Mouse (Mus musculus) thymus, adult 2 months (tissue): ENCODE results near the gene Pip5k1b. TPM values are rescaled to one million over a fixed set of nuclear protein-coding genes. Genes with fewer than 3 reads are reported as not detected.

ENCODE experiments used
- DNase-seq: peaks from one replicate; pipeline ENCODE4 v3.0.0; 2021
- H3K27ac ChIP-seq: fragments of 200-500 bp; 2 replicates; pipeline ENCODE4 v1.5.1; 2012; ENCODE audit warnings: low read length, control low read depth; ENCODE audit not compliant: control insufficient read depth, insufficient read depth
- H3K27me3 ChIP-seq: fragments of 200-500 bp; 2 replicates; pipeline ENCODE4 v1.6.1; 2012; ENCODE audit warnings: mild to moderate bottlenecking, low read length, moderate library complexity, mixed read lengths; ENCODE audit not compliant: control insufficient read depth, insufficient read depth
- H3K36me3 ChIP-seq: fragments of 200-500 bp; 2 replicates; pipeline ENCODE4 v1.6.1; 2012; ENCODE audit warnings: mild to moderate bottlenecking, low read length, moderate library complexity; ENCODE audit not compliant: control insufficient read depth, insufficient read depth
- H3K4me1 ChIP-seq: fragments of 200-500 bp; replicated peaks from 2 replicates; pipeline ENCODE4 v1.6.1; 2012; ENCODE audit warnings: low read length; ENCODE audit not compliant: control insufficient read depth, insufficient read depth
- H3K4me3 ChIP-seq: fragments of 200-500 bp; 2 replicates; pipeline ENCODE4 v1.5.1; 2012; ENCODE audit warnings: mild to moderate bottlenecking, low read length, control low read depth, moderate library complexity; ENCODE audit not compliant: control insufficient read depth, insufficient read depth
- CTCF ChIP-seq: fragments of 200-500 bp; IDR thresholded peaks from 2 replicates; pipeline ENCODE4 v1.5.1; 2012; ENCODE audit warnings: mild to moderate bottlenecking, control low read depth, low read length, moderate library complexity, borderline replicate concordance; ENCODE audit not compliant: control insufficient read depth, poor library complexity, insufficient read depth; ENCODE audit errors: extremely low read depth
- POLR2A ChIP-seq: fragments of 200-500 bp; IDR thresholded peaks from 2 replicates; pipeline ENCODE4 v1.6.1; 2012; ENCODE audit warnings: mild to moderate bottlenecking, low read length, control low read depth, moderate library complexity; ENCODE audit not compliant: control insufficient read depth, poor library complexity, insufficient read depth; ENCODE audit errors: extremely low read depth
- WGBS: fragments of 180-500 bp; shearing (Covaris S2); methylation state at CpG from one replicate; pipeline ENCODE4 v1.1.7; 2018; 5-methylcytosine and 5-hydroxymethylcytosine counted together
- polyA plus RNA-seq: library from polyadenylated mRNA; depleted of rRNA; stranded (reverse); fragments of >200 nt; gene quantifications from 2 replicates; pipeline ENCODE4 v1.2.3, GENCODE M21; 2012

Gene Pip5k1b
- polyA plus RNA-seq, 1 experiment = 5.0 TPM

- Histone ChIP-seq H3K4me3 (no peak overlapping the region), H3K4me1 (no peaks in the 10 kb centered on the region), H3K27ac (no peak overlapping the region), H3K36me3 (no peaks in the 10 kb centered on the region), H3K27me3 (no peaks in the 10 kb centered on the region)
- 96% methylated on average over 3 of the region's 3 CpGs for WGBS
- TF ChIP-seq CTCF = no peak
- TF ChIP-seq POLR2A = no peak
- DNase-seq = no peak
Measured at GRCm38 (mm10) chr19:24463011-24463410, 92.7 kb downstream of the Pip5k1b start.

- TF ChIP-seq CTCF = no peak
- no peak for TF ChIP-seq POLR2A
- Histone ChIP-seq H3K27ac (no peak overlapping the region), H3K27me3 (no peaks in the 10 kb centered on the region), H3K4me3 (no peak overlapping the region), H3K36me3 (no peaks in the 10 kb centered on the region), H3K4me1 (no peaks in the 10 kb centered on the region)
- no peak for DNase-seq
- 96% methylated on average over 6 of the region's 6 CpGs for WGBS
Measured at GRCm38 (mm10) chr19:24456591-24457231, 99.0 kb downstream of the Pip5k1b start.

GRCm38 (mm10) chr19:24455249-24455960 is 100.3 kb downstream of the Pip5k1b start:
- DNase-seq = no peak
- Histone ChIP-seq H3K36me3 (no peaks in the 10 kb centered on the region), H3K27ac (no peak overlapping the region), H3K4me1 (peaks cover 5% of the 10 kb centered on the region; the same call in 1 of the 2 replicates), H3K27me3 (no peaks in the 10 kb centered on the region), H3K4me3 (no peak overlapping the region)
- 93% methylated on average over 6 of the region's 6 CpGs for WGBS
- TF ChIP-seq POLR2A = no peak

- Histone ChIP-seq H3K36me3 (no peaks in the 10 kb centered on the region), H3K4me1 (peaks cover 5% of the 10 kb centered on the region; the same call in 1 of the 2 replicates), H3K27ac (no peak overlapping the region), H3K4me3 (no peak overlapping the region), H3K27me3 (no peaks in the 10 kb centered on the region)
- WGBS = 96% methylated on average over 2 of the region's 2 CpGs
- TF ChIP-seq CTCF = no peak
- no peak for TF ChIP-seq POLR2A
- no peak for DNase-seq
Measured at GRCm38 (mm10) chr19:24454451-24454850, 101.2 kb downstream of the Pip5k1b start.

- 94% methylated on average over 13 of the region's 13 CpGs for WGBS
- TF ChIP-seq CTCF (no peak), POLR2A (no peak)
- Histone ChIP-seq H3K36me3 (no peaks in the 10 kb centered on the region), H3K4me3 (no peak overlapping the region), H3K27ac (no peak overlapping the region), H3K27me3 (no peaks in the 10 kb centered on the region), H3K4me1 (peaks cover 5% of the 10 kb centered on the region; the same call in 1 of the 2 replicates)
- DNase-seq = no peak
Measured at GRCm38 (mm10) chr19:24453379-24453778, 102.3 kb downstream of the Pip5k1b start.

- Histone ChIP-seq H3K4me3 (no peak overlapping the region), H3K27ac (no peak overlapping the region), H3K36me3 (no peaks in the 10 kb centered on the region), H3K4me1 (peaks cover 5% of the 10 kb centered on the region; the same call in 1 of the 2 replicates), H3K27me3 (no peaks in the 10 kb centered on the region)
- TF ChIP-seq POLR2A (no peak), CTCF (no peak)
- DNase-seq = no peak
- 78% methylated on average over 3 of the region's 3 CpGs for WGBS
Measured at GRCm38 (mm10) chr19:24452441-24452898, 103.2 kb downstream of the Pip5k1b start.
